Mouse (Mus musculus) retina, embryonic 14.5 days (tissue): Measurements from ENCODE around the gene Ttc39b.

Experiments used
- DNase-seq: peaks from one replicate; pipeline ENCODE4 v3.0.0-alpha.2; 2015; ENCODE audit warnings: low spot score

Gene Ttc39b

GRCm38 (mm10) chr4:83323910-83324684, at the start of gene Ttc39b:
Ttc39b (minus strand) TSS chr4:83324255.
- peak; percentile 94 for DNase-seq

GRCm38 (mm10) chr4:83373381-83373780, 49.3 kb upstream of the Ttc39b start:
- no peak for DNase-seq

GRCm38 (mm10) chr4:83357738-83358137, 33.7 kb upstream of the Ttc39b start:
- no peak for DNase-seq

GRCm38 (mm10) chr4:83354786-83355185, 30.7 kb upstream of the Ttc39b start:
- DNase-seq: no peak

- DNase-seq: no peak
These were observed 29.9 kb upstream of the Ttc39b start for GRCm38 (mm10) chr4:83353949-83354348.

- no peak for DNase-seq
These were observed 29.2 kb upstream of the Ttc39b start for GRCm38 (mm10) chr4:83353276-83353675.

- no peak for DNase-seq
These were observed 26.7 kb upstream of the Ttc39b start for GRCm38 (mm10) chr4:83350719-83351118.

GRCm38 (mm10) chr4:83348970-83349369, 24.9 kb upstream of the Ttc39b start:
- DNase-seq: no peak

- no peak for DNase-seq
These were observed 19.8 kb upstream of the Ttc39b start for GRCm38 (mm10) chr4:83343895-83344294.

GRCm38 (mm10) chr4:83343146-83343823, 19.2 kb upstream of the Ttc39b start:
- DNase-seq: no peak

- no peak for DNase-seq
These were observed 18.4 kb upstream of the Ttc39b start for GRCm38 (mm10) chr4:83342268-83342970.

GRCm38 (mm10) chr4:83339393-83339792, 15.3 kb upstream of the Ttc39b start:
- no peak for DNase-seq

- no peak for DNase-seq
These were observed 13.7 kb upstream of the Ttc39b start for GRCm38 (mm10) chr4:83337717-83338116.

- DNase-seq: no peak
These were observed 6.3 kb upstream of the Ttc39b start for GRCm38 (mm10) chr4:83330369-83330768.

- DNase-seq: no peak
These were observed 5.6 kb upstream of the Ttc39b start for GRCm38 (mm10) chr4:83329615-83330014.

GRCm38 (mm10) chr4:83328026-83328945, 4.2 kb upstream of the Ttc39b start:
- DNase-seq: no peak

- no peak for DNase-seq
These were observed 3.5 kb upstream of the Ttc39b start for GRCm38 (mm10) chr4:83327526-83327925.

- no peak for DNase-seq
These were observed 1.3 kb upstream of the Ttc39b start for GRCm38 (mm10) chr4:83325366-83325765.

- peak; percentile 79 for DNase-seq
These were observed 703 bp downstream of the Ttc39b start for GRCm38 (mm10) chr4:83323201-83323903.

GRCm38 (mm10) chr4:83319736-83320135, 4.3 kb downstream of the Ttc39b start:
- DNase-seq: no peak

GRCm38 (mm10) chr4:83318758-83319157, 5.3 kb downstream of the Ttc39b start:
- no peak for DNase-seq
